Mouse (Mus musculus) cerebellum, adult 2 months (tissue): Measurements from ENCODE around the gene Tpgs1.

Experiments used
- CTCF ChIP-seq: fragments of 200-500 bp; IDR thresholded peaks from 2 replicates; pipeline ENCODE4 v1.5.1; 2011; ENCODE audit warnings: low read depth, mild to moderate bottlenecking, control low read depth, low read length, moderate library complexity, borderline replicate concordance; ENCODE audit not compliant: insufficient read depth
- POLR2A ChIP-seq: fragments of 200-500 bp; IDR thresholded peaks from 2 replicates; pipeline ENCODE4 v1.6.1; 2011; ENCODE audit warnings: low read length, control low read depth, borderline replicate concordance; ENCODE audit not compliant: insufficient read depth

DNA sequence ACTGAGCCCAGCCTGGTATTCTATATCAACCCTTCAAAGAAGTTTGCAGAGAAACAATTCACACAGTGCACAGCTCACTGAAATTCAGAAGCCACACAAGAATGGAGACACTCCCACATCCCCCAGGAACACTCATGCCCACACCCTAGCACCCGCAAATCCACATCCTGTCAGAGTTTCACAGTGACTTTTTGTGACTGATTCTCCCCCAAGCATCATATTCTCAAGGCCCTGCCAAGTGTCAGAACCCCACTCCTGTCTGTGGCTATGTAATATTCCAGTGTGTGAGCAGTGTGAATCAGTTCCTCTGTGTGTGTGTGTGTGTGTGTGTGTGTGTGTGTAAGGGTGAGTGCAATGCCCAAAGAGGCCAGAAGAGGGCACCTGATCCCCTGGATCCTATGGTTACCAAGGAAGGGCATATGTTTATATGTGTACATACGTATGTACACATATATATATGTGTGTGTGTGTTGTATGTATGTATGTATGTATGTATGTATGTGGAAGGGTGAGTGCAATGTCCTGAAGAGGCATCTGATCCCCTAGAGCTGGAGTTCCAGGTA is 22.9 kb downstream of the Tpgs1 start:
- TF ChIP-seq CTCF (peak; percentile 16; the same call in 1 of the 2 replicates), POLR2A (no peak)
